Mouse (Mus musculus): ENCODE results near the gene Brdt. TPM values are rescaled to one million over a fixed set of nuclear protein-coding genes. Genes with fewer than 3 reads are reported as not detected.
"Not testable (repeated sequence)": the region's sequence is repeated elsewhere in the genome, so short reads cannot be mapped to it uniquely, and the experiment has no call there.

Gene Brdt
- total RNA-seq, 2 experiments from 2014 or later = 11.4 to 11.9 TPM

GRCm38 (mm10) chr5:107304117-107304825 is 26.7 kb upstream of the Brdt start:
- DNase-seq (ENCODE audit: extremely low spot score in 1 of 2, low spot score in 2 of 2) = no peak
- intact Hi-C loops (cut with DNase I) = no loop called here

- no peak for DNase-seq (ENCODE audit: extremely low spot score in 1 of 2, low spot score in 2 of 2)
- intact Hi-C loops (cut with DNase I) = no loop called here
These were observed 23.5 kb upstream of the Brdt start for GRCm38 (mm10) chr5:107307432-107307831.

GRCm38 (mm10) chr5:107317141-107317540 is 13.8 kb upstream of the Brdt start:
- intact Hi-C loops (cut with DNase I) = no loop called here
- DNase-seq (ENCODE audit: extremely low spot score in 1 of 2, low spot score in 2 of 2) = no peak

- intact Hi-C loops (cut with DNase I) = loop anchor here (1.0 to 5.0 kb wide), 2 partner anchors 328 to 460 kb away; no protein-coding TSS in a partner anchor
- no peak for DNase-seq (ENCODE audit: extremely low spot score in 1 of 2, low spot score in 2 of 2)
These were observed 10.3 kb upstream of the Brdt start for GRCm38 (mm10) chr5:107320703-107321102.

- DNase-seq (ENCODE audit: extremely low spot score in 1 of 2, low spot score in 2 of 2) = no peak
- intact Hi-C loops (cut with DNase I) = no loop called here
These were observed 9.4 kb downstream of the Brdt start for GRCm38 (mm10) chr5:107340404-107340803.

GRCm38 (mm10) chr5:107342891-107343290 is 11.9 kb downstream of the Brdt start:
- DNase-seq (ENCODE audit: extremely low spot score in 1 of 2, low spot score in 2 of 2) = no peak
- intact Hi-C loops (cut with DNase I) = no loop called here

GRCm38 (mm10) chr5:107346214-107346613 is 15.3 kb downstream of the Brdt start:
- intact Hi-C loops (cut with DNase I) = no loop called here
- DNase-seq (ENCODE audit: extremely low spot score in 1 of 2, low spot score in 2 of 2) = no peak

GRCm38 (mm10) chr5:107352566-107352965 is 21.6 kb downstream of the Brdt start:
- intact Hi-C loops (cut with DNase I) = no loop called here
- DNase-seq (ENCODE audit: extremely low spot score in 1 of 2, low spot score in 2 of 2) = no peak

GRCm38 (mm10) chr5:107353981-107354380 is 23.0 kb downstream of the Brdt start:
- intact Hi-C loops (cut with DNase I) = no loop called here
- no peak for DNase-seq (ENCODE audit: extremely low spot score in 1 of 2, low spot score in 2 of 2)

GRCm38 (mm10) chr5:107355801-107356200 is 24.8 kb downstream of the Brdt start:
- intact Hi-C loops (cut with DNase I) = no loop called here
- no peak for DNase-seq (ENCODE audit: extremely low spot score in 1 of 2, low spot score in 2 of 2)

GRCm38 (mm10) chr5:107357723-107358122 is 26.8 kb downstream of the Brdt start:
- intact Hi-C loops (cut with DNase I) = no loop called here
- no peak for DNase-seq (ENCODE audit: extremely low spot score in 1 of 2, low spot score in 2 of 2)

GRCm38 (mm10) chr5:107359395-107360053 is 28.6 kb downstream of the Brdt start:
- intact Hi-C loops (cut with DNase I) = loop anchor here (5.0 kb wide), 1 partner anchor 148 kb away; the partner anchor contains the start of gene Gm42669
- peak; percentile 63 to 90 for DNase-seq (ENCODE audit: extremely low spot score in 1 of 2, low spot score in 2 of 2)

- intact Hi-C loops (cut with DNase I) = loop anchor here (5.0 kb wide), 1 partner anchor 147 kb away; the partner anchor contains the start of gene Gm42669
- no peak for DNase-seq (ENCODE audit: extremely low spot score in 1 of 2, low spot score in 2 of 2)
These were observed 29.2 kb downstream of the Brdt start for GRCm38 (mm10) chr5:107360054-107360730.

GRCm38 (mm10) chr5:107370040-107370439 is 39.1 kb downstream of the Brdt start:
- no peak for DNase-seq (ENCODE audit: extremely low spot score in 1 of 2, low spot score in 2 of 2)
- intact Hi-C loops (cut with DNase I) = no loop called here

- intact Hi-C loops (cut with DNase I) = no loop called here
- no peak for DNase-seq (ENCODE audit: extremely low spot score in 1 of 2, low spot score in 2 of 2)
These were observed 40.4 kb downstream of the Brdt start for GRCm38 (mm10) chr5:107371335-107371734.

GRCm38 (mm10) chr5:107373256-107373655 is 42.3 kb downstream of the Brdt start:
- intact Hi-C loops (cut with DNase I) = no loop called here
- no peak for DNase-seq (ENCODE audit: extremely low spot score in 1 of 2, low spot score in 2 of 2)

- DNase-seq (ENCODE audit: extremely low spot score in 1 of 2, low spot score in 2 of 2); intact Hi-C loops (cut with DNase I): not testable (repeated sequence)
These were observed 55.5 kb downstream of the Brdt start for GRCm38 (mm10) chr5:107386448-107386847.

GRCm38 (mm10) chr5:107387788-107388187 is 56.8 kb downstream of the Brdt start:
- DNase-seq (ENCODE audit: extremely low spot score in 1 of 2, low spot score in 2 of 2) = no peak
- intact Hi-C loops (cut with DNase I) = no loop called here

- intact Hi-C loops (cut with DNase I) = no loop called here
- DNase-seq (ENCODE audit: extremely low spot score in 1 of 2, low spot score in 2 of 2) = no peak
These were observed 58.4 kb downstream of the Brdt start for GRCm38 (mm10) chr5:107389373-107389772.

- no peak for DNase-seq (ENCODE audit: extremely low spot score in 1 of 2, low spot score in 2 of 2)
- intact Hi-C loops (cut with DNase I) = no loop called here
These were observed 63.5 kb downstream of the Brdt start for GRCm38 (mm10) chr5:107394437-107394836.
